Mouse (Mus musculus) right cerebral cortex, postnatal 25 days (tissue): ENCODE data around the gene Spata2.

ENCODE experiments used
- DNase-seq: peaks from one replicate; pipeline ENCODE4 v3.0.0; 2022

The Spata2 gene

DNA sequence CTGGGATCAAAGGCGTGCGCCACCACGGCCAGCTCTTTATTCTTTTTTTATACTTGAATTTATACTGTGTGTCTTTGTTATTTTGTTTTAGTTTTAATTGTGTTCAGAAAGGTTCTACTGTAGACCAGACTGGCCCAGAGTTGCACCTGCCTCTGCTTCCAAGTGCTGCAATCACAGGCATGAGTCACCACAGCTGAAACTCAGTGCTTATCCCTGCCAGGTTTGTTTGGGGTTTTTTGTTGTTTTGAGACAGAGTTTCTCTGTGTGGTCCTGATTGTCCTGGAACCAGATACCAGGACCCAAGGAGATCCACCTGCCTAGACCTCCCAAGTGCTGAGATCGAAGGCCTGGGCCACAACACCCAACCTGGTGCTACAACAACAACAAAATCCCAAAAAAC is 15.9 kb upstream of the Spata2 start:
- no peak for DNase-seq

DNA sequence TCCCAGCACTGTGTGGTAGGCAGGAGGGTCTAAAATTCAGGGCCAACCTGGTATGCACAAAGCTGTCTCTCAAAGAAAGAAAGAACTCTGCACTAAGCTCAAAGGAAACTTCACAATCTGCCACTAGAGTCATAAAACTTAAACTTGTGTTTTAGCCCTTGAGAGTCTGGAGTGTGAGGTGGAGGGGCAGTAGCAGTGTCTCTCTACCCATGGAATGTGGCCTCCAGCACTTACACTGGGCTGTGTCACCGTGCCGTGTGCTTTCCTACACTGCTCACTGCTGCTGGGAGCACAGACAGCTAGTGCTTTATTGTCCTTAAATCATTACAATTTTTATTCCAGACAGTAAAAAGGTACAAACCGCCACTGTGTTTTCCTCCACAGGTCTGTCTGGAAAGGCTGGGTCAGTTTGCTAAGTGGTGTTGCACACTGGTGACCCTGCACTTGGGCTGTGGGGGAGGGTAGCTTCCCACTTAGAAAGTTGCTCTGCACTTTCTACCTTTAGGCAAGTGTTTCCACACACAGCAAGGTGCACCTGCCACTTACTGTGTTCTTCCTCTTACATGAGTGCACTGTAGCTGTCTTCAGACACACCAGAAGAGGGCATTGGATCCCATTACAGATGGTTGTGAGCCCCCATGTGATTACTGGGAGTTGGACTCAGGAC is 15.2 kb upstream of the Spata2 start:
- no peak for DNase-seq

DNA sequence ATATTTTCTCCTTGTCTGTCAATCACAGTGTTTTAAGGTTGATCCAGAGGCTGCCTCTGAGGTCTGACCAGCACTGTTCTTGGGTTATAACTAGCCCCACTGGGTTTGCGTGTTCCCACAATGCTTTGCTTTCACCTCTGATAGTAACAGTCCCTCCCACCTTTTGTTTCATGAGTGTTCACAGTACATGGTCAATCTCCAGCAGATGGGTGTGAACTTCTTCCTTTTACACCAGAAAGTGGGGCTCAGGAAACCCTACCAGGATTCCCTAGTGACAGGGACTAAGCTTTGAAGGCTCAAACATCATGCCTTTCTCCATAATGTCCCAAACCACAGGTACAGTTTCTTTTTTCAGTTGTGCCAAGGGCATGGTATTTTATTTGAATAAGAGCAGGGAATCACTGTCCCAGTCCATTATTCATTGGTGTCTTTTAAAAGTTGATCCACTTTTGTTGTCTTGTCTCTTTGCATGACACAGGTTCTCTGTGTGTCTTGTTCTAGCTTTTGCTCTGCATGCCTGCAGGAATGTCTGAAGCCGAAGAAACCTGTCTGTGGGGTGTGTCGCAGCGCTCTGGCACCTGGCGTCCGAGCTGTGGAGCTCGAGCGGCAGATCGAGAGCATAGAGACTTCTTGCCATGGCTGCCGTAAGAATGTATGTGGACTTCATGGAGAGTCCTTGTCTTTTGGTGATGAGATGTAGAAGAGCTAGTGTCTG is 14.0 kb upstream of the Spata2 start:
- DNase-seq: no peak

DNA sequence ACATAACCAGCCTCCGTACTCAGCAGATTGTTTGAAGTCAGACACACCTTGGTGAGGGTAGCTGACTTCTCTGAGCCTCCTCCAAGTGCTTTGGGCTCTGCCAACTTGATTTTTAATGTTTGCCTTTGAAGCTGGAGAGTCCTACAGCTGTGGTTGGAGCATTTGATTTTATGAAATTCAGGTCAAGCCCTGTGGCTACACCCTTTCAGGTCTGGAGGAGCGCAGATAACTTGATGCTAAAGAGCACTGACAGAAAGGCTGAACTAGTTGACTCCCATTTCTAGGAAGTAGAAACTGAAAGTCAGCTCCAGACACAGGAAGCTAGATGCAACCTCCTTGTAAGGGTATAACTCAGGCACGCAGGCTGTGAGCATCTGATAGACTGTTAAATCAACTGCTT is 12.4 kb upstream of the Spata2 start:
- no peak for DNase-seq

DNA sequence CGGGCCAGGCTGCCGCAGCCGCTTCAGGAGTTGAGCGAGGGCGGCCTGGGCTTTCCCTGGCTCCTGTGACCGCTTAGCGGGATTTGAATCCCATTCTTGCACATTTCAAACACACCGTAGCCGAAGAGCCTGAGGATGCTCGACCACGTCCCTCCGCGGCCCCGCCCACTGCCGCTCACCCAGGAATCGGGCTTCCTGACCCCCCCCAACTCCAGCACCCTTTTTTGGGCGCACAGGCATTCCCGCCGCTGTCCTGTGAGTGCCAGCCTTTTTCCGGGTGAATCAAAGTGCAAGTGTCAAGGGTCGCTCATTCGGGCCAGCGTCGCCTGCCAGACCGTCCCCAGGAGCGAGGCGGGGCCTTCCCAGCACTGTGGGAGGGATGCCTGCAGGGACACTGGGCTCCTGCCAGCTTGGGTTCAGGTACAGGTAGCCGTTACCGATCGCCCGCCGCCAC is 11.2 kb upstream of the Spata2 start:
- DNase-seq: peak; percentile 51

DNA sequence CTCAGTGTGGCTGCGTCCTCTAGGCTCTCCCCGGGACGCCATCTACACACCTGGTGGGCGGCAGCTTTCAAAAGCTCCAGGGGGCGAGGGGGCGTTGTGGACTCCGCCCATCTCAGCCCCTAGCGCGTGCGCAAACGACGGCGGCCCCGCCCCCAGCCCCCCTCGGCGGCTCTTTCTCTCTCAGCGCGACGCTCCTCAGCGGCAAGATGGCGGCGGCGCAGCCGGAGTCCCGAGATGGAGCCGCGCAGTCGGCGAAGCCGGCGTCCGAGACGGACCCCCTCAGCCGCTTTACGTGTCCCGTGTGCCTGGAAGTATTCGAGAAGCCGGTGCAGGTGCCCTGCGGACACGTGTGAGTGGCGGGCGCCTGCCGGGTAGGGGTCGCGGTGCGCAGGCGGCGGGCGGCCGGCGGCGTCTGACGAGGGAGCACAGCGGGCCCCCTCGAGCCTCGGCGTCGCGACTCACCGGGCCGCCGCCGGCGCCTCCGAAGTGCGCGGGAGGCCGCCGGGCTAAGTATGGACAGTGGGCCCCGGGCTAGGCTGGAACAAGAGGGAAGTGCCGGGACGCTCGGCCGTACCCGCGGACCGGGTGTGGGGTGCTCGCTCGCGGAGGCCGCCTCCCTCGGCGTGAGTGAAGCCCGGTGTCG is 10.7 kb upstream of the Spata2 start:
- DNase-seq: peak; percentile 87

DNA sequence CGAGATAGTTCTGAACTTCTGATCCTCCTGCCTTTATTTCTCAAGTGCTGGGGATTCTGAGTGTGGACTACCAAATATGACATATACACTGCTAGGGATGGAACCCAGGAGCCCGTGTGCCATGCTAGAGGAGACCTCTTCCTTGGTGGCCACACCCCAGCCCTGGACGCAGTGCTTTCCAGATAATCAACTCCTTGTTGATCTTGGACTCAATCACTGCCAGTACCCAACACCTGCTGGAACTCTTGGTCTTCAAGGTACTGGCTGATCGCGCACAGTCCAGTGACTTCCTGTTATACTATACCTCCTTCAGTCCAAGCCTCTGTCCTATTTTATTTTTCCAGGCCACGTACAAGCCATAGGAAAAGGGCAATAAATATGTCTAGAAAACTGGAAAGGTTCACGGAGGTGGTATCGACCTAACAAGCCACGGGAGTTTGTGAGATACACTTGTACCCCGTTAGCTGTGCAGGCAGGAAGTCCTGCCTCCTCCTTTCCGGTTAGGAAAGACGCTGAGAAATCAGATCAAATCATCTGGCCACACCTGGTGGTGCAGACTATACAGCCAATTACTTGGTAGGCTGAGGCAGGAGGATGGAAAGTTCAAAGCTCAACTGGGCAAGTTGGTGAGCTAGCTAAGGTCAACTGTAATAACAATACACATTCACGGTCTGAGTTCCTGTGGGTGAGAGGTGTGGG is 10.0 kb upstream of the Spata2 start:
- DNase-seq: no peak

DNA sequence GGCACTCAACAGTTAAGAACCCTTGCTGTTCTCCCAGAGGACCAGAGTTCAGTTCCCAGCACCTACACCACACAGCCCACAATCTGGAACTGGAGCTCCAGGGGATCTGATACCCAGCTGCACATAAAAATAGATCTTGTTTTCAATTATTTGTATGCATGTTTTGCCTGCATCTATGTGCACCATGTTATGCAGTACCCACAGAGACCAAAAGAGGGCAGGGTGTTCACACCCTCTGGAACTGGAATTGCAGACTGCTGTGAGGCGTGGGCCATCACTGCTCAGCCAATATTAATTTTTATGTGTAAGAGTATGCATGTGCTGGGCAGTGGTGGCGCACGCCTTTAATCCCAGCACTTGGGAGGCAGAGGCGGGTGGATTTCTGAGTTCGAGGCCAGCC is 4.6 kb upstream of the Spata2 start:
- no peak for DNase-seq

DNA sequence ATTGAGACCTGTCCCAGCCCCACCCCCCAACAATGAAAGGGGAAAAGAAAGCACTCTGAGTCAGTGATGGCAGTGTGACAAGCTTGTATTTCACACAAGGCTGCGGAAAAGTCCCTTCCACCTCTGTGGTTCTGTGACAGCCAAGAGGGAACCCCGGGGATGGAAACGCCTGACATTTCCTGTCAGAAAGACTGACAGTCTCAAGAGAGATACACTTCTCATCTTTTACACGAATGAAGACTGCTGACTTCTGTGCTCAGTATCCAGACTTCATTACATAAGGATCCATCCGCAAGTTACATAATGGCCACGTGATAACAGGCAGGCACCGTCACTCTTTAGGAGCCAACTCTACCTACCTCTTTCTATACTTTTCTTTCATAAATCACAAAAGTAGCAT is 3.8 kb upstream of the Spata2 start:
- no peak for DNase-seq

DNA sequence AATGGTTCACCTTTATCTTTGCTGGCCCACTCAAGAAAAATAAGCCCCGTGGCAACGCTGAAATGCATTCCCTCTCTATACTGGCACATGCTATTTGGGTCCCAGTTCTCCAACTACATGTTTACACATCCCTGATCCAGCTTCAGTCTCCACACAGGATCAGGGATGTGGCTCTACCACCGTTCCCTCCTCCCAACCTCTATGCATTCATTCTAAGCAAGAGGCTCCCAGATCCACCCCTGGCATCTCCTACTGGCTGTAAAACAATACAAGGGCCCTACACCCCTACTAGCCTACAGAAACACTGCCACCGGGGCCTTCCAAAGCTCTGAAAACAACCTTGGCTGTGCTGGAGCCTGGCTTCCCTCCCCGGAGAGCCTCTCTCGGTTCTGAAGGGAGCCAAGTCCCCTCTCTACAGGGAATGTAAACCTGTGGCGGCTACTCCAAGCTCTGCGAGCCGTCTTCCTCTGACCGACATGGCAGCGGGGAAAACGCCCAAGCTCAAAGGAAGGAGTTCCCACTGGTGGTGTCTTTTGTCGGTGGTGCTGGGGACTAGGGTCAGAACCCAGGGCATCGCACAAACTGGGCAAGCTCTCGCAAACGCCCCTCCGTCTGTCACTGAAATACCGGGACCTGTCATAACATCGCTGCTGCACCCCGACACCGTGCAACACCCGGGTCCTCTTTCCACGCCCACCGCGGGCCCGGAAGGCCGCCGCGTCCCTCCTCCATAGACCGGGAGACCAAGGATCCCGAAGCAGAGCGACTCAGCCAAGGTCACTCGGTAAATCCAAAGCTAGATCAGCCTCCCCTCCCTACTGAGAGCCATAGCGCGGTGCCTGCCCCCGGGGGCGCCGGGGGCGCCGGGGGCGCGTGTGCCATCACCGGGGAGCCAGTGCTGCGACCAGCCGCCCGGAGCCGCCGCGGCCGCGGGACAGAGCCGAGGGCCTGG is 654 bp downstream of the Spata2 start, which contains the start of gene Rnf114:
Gene Rnf114, plus strand, starts transcription at position 889 of the 952 bp plus-strand sequence.
- no peak for DNase-seq

DNA sequence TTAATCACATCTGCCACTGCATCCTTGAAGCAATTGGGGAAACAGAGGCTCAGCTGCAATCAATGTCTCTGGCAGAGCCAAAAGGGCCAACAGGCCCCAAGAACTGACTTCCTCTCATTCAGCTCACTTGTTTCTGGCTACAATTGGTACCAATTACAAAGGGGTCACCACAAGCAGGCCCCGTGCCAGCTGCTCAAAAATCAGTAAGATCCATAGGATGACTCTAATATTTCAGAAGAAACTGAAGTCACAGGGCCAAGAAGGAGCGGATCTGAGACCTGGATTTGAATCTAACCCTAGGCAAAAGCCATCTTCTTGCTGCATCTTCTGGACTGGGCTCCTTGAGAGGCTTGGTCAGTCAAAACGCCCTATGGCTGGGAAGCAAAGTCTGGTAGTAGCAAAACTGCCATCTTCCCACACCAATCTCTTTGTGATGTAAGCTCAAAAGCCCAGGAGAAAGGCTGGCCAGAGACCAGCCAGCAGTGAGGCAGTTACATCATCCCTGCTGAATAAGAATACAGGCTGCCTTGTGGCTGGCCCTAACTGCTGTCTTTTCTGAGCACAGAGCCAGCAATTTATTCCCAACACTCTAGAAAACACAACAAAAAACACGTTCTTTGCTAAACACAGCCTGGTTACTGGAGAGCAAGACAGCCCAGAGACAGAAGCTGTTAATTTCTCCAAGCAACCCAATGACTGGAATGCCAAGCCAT is 1.7 kb downstream of the Spata2 start:
- DNase-seq: peak; percentile 63

DNA sequence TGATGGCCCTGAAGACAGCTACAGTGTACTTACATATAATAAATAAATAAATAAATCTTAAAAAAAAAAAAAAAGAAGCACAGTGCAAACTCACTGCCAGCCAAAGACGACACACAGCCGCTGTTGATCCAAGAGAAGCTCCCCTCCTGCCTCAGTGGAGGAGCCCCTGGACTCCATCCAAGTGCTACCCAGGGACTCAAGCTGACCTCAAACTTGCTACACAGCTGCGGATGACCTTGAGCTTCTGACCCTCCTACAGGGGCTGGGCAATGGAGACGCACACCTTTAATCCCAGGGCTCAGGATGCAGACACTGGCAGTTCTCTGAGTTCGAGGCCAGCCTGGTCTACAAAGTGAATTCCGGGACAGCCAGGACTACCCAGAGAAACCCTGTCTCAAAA is 4.7 kb downstream of the Spata2 start:
- DNase-seq: no peak

DNA sequence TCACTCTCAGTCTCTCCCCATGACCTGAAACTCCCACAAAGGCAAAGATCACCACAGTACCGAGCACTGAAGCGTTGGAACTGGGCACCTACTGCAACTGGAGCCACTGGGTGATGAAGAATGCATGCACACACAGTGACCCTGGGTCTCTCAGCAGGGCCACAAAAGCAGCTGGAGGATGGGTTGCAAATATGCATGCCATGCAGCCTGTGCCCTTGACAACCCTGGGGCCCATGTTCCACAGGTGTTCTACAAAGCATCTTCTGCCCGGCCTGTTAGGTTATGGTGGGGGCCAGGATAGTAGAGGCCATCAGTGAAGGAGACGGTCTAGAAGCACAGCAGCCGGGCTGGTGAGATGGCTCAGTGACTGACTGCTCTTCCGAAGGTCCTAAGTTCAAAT is 5.1 kb downstream of the Spata2 start:
- DNase-seq: no peak

DNA sequence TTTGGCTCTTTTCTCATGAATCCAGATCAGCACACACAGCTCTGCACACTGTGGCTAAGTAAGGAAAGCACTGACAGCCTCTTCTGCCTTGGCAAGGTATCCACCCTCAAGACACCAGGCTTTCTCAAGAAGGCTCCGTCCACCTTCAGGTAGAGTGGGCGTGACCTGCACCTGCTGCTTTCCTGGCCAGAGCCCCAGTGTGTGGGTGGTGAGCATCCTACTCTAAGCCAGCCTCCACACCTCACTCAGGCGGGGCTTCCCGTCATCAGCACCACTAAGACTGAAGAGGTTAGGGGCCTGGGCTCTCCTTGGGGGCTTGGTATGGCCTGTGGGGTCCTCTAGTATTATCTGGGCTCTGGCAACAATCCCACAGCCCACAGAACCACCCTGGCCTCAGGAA is 6.1 kb downstream of the Spata2 start:
- DNase-seq: no peak

DNA sequence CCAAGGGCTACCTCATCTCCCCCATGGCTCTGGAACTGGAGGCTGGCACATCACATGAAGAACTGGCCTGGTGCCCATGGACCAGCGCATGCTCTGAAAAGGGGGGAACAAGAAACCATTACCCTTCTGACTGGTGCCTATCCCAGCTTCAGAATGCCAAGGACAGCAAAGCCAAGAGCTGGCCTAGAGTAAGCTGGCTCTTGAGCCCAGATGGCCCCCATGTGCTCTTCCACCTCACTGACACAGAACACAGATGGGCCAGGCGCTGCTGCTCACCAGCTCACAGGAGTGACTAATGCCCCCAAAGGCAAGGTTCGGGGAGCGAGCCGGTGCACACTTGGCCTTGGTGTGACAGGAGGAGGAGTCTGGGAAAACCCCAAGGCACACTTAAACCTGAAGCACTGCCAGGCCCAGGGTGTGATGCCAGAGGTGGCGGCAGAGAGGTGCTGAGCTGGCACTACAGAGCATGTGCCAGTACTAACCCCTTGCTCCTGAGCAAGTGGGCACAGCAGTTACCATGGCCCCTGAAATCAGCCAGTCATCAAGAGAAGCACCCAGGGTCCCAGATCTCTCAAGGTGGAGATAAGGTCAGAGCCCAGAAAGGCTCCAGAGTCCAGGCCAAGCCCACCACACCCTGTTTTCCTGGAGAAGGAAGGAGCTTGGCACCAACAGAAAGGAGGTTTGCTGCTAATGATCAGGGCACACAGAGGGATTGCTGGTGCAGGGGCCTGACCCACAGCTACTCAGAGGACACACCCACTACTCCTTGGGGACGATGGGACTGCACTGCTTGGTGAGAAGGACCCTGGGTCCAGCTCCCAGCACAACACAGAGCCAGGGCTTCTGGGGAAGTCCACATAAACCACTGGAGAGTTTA is 6.9 kb downstream of the Spata2 start:
- no peak for DNase-seq

DNA sequence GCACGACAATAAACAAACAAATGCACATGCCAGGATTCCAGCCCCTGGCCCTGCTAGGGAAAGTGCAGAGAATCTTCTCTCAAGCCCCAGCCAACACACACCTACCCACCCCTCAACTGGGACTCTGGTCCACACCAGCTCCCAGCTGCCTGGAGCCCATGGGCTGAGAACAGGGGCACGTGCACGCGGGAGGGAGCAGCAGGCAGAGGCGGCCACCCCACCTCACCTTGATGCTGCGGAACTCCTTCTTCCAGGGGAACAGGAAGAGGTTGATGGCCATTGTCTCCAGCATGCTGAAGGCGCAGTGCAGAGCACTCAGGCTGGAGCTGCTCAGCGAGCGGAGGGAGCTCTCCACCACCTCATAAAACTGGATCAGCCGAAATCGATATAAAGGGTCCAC is 7.8 kb downstream of the Spata2 start:
- no peak for DNase-seq

DNA sequence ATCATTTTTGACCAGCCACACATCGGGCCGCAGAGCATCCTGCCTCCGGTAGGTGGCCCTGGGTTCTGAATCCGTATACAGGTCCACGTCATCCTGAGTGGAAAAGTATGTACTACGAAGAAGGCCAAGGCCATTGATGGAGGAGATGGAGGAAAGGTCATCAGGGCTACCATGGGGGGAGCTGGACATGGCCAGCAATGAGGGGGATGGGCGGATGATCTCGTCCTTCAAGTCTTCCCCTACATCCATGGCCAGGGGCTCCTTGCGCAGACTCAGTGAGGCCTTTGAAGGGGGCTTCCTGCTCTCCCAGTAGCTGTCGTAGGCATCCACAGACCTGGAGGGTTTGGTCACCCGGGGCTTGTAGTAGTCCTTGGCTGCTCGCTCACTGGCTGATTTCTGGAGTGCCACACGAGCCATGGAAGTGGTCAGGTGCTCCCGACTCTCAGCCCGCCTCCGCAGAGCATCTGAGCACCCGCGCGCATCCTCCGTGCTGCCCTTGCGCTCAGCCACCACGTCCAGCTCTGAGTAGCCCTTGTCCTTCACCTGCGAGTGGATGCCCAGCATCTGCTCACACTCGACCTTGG is 8.8 kb downstream of the Spata2 start:
- no peak for DNase-seq

DNA sequence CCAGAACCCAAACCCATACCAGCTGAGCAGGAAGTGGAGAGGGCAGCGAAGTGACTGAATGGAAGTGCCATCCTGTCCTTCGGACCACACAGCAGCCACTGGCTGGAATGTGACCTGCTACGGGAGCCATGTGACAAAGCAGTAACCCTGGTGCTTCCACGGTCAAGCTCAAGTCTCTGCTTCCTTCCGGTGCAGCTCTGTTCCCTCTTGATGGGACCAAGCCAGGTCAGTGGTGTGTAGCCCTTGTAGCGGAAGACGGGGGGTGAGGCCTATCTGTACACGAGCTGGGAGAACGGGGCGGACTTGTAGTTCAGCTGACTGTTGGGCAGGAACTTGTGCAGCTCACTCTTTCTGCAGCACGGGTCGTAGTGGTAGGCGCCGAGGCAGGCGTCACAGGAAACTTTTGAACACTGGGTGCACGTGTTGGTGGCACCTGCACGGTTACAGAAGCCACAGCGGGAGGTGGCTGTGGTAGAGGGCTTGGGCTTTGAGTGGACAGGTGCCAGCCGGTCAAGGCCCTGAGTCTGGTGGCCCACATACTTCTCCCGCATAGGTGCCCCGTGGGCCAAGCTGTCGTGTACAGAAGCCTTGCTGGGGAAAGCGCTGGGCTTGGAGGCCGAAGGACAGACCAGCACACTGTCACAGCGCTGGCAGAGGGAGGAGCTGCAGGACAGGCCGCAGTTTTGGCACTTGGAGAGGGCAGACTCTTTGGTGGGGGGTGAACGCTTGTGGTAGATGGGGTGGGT is 9.4 kb downstream of the Spata2 start:
- DNase-seq: no peak

DNA sequence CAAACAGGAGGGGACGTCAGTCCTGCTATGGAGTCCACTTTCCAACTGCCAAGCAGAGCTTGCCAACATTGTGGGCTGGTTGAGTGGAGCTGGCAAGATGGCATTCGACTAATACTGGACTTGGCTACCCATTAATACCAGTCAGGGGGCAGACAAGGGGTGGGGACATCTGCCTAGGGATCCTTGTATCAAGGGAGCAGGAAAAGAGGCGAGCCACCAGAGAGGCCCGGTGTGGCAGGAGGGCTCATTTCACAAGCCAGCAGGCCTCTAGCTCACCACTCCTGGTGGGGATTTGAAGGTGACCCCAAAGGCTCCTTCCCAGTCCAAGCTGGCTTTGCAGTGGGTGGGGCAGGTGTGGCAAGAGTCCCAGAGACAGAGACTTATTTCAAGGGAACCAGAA is 10.0 kb downstream of the Spata2 start:
- DNase-seq: no peak

DNA sequence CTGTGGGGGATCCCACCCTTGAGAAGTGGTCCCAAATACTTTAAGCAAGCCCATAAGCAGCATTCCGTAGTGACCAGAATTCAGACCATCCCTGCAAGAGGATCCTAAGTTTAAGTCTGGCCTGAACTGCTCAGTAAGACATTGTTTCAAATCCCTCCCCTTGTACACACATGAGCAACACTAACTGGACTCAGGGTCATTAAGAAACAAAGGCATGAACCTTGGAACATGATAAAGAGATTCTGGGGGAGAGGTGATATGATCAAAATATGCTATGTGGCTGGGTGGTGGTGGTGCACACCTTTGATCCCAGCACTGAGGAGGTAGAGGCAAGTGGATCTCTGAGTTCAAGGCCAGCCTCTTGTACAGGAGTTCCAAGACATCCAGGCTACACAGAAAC is 13.2 kb downstream of the Spata2 start:
- no peak for DNase-seq
